Mouse (Mus musculus) midbrain, embryonic 14.5 days (tissue): Measurements from ENCODE around the gene Exog. TPM values are rescaled to one million over a fixed set of nuclear protein-coding genes. Genes with fewer than 3 reads are reported as not detected.

Experiments
- ATAC-seq: fragments of 200-750 bp; cut with Nextera tagmentation; 2 replicates; pipeline ENCODE4 v1.8.0; 2017; ENCODE audit warnings: moderate number of reproducible peaks, moderate library complexity; ENCODE audit not compliant: low FRiP score, low TSS enrichment
- DNase-seq: peaks from one replicate; pipeline ENCODE4 v3.0.0-alpha.2; 2015
- H3K27ac ChIP-seq: fragments of 300-500 bp; sonication (generic); replicated peaks from 2 replicates; pipeline ENCODE4 v1.5.1; 2014; ENCODE audit warnings: mild to moderate bottlenecking, low read depth, low read length, moderate library complexity
- H3K27me3 ChIP-seq: fragments of 300-500 bp; sonication (generic); 2 replicates; pipeline ENCODE4 v1.6.1; 2014; ENCODE audit warnings: low read length, control low read depth, mixed read lengths; ENCODE audit not compliant: control insufficient read depth, insufficient read depth
- H3K36me3 ChIP-seq: fragments of 300-500 bp; sonication (generic); 2 replicates; pipeline ENCODE4 v1.6.1; 2014; ENCODE audit warnings: low read length, control low read depth; ENCODE audit not compliant: control insufficient read depth, insufficient read depth
- H3K4me1 ChIP-seq: fragments of 300-500 bp; sonication (generic); 2 replicates; pipeline ENCODE4 v1.6.1; 2014; ENCODE audit warnings: mild to moderate bottlenecking, antibody characterized with exemption, low read length, control low read depth; ENCODE audit not compliant: control insufficient read depth, insufficient read depth
- H3K4me2 ChIP-seq: fragments of 300-500 bp; sonication (generic); 2 replicates; pipeline ENCODE4 v1.6.1; 2014; ENCODE audit warnings: mild to moderate bottlenecking, low read length, moderate library complexity
- H3K4me3 ChIP-seq: fragments of 300-500 bp; sonication (generic); replicated peaks from 2 replicates; pipeline ENCODE4 v1.5.1; 2014; ENCODE audit warnings: low read depth, low read length
- H3K9ac ChIP-seq: fragments of 300-500 bp; sonication (generic); replicated peaks from 2 replicates; pipeline ENCODE4 v1.6.1; 2014; ENCODE audit warnings: mild to moderate bottlenecking, low read length, moderate library complexity
- H3K9me3 ChIP-seq: fragments of 300-500 bp; sonication (generic); 2 replicates; pipeline ENCODE4 v1.6.1; 2016; ENCODE audit warnings: low read length, control low read depth, mixed read lengths; ENCODE audit not compliant: control insufficient read depth
- WGBS: fragments of 180-500 bp; shearing (Covaris S2); extraction: QIAGEN DNeasy Blood & Tissue Kit; methylation state at CpG from one replicate; pipeline ENCODE4 v1.1.7; 2014; 5-methylcytosine and 5-hydroxymethylcytosine counted together
- polyA plus RNA-seq: library from polyadenylated mRNA; unstranded; fragments of >200 nt; fragmentation: Nextera tagmentation; extraction: Ambion mirVana; gene quantifications from 2 replicates; pipeline ENCODE4 v1.2.1, GENCODE M21; 2014

Exog gene
- polyA plus RNA-seq, 1 experiment from 2014 or later = 56.0 TPM

GRCm38 (mm10) chr9:119503613-119504012 lies 58.9 kb downstream of the Exog start:
- Histone ChIP-seq H3K27ac (no peak overlapping the region), H3K4me2 (no peak overlapping the region), H3K4me3 (no peak overlapping the region), H3K9ac (no peak overlapping the region), H3K27me3 (no peaks in the 10 kb centered on the region), H3K9me3 (peaks cover 5% of the 10 kb centered on the region; the same call in 1 of the 2 replicates), H3K36me3 (no peaks in the 10 kb centered on the region), H3K4me1 (no peaks in the 10 kb centered on the region)
- DNase-seq = no peak
- WGBS = 94% methylated on average over 9 of the region's 9 CpGs
- ATAC-seq = no peak

- ATAC-seq (no peak), DNase-seq (no peak)
- WGBS = 71% methylated on average over 11 of the region's 11 CpGs
Measured at GRCm38 (mm10) chr9:119504981-119505658, 60.4 kb downstream of the Exog start.

GRCm38 (mm10) chr9:119510902-119511301 lies 66.2 kb downstream of the Exog start:
- H3K4me3 ChIP-seq = no peak overlapping the region
- no peaks in the 10 kb centered on the region for H3K4me1 ChIP-seq
- no peak overlapping the region for H3K27ac ChIP-seq
- no peak for ATAC-seq
- no peaks in the 10 kb centered on the region for H3K36me3 ChIP-seq
- H3K27me3 ChIP-seq = peaks cover 27% of the 10 kb centered on the region; the same call in 1 of the 2 replicates
- H3K9me3 ChIP-seq = peaks cover 5% of the 10 kb centered on the region; the same call in 1 of the 2 replicates
- H3K4me2 ChIP-seq = no peak overlapping the region
- 73% methylated on average over 6 of the region's 6 CpGs for WGBS
- H3K9ac ChIP-seq = no peak overlapping the region
- DNase-seq = peak; percentile 12

More at GRCm38 (mm10) chr9:119504981-119505658, 60.4 kb downstream of the Exog start:
- no peaks in the 10 kb centered on the region for H3K27me3 ChIP-seq
- H3K27ac ChIP-seq = no peak overlapping the region
- H3K36me3 ChIP-seq = no peaks in the 10 kb centered on the region
- peaks cover 5% of the 10 kb centered on the region; the same call in 1 of the 2 replicates for H3K9me3 ChIP-seq
- H3K9ac ChIP-seq = no peak overlapping the region
- H3K4me2 ChIP-seq = no peak overlapping the region
- no peak overlapping the region for H3K4me3 ChIP-seq
- no peaks in the 10 kb centered on the region for H3K4me1 ChIP-seq

- Histone ChIP-seq H3K4me2 (no peak overlapping the region), H3K27me3 (peaks cover 45% of the 10 kb centered on the region; the same call in 1 of the 2 replicates), H3K4me1 (peaks cover 4% of the 10 kb centered on the region; the same call in 1 of the 2 replicates), H3K27ac (no peak overlapping the region), H3K9ac (no peak overlapping the region), H3K9me3 (no peaks in the 10 kb centered on the region), H3K36me3 (no peaks in the 10 kb centered on the region), H3K4me3 (no peak overlapping the region)
- DNase-seq = no peak
- 86% methylated on average over 9 of the region's 9 CpGs for WGBS
- ATAC-seq = no peak
Measured at GRCm38 (mm10) chr9:119512993-119513392, 68.2 kb downstream of the Exog start.

- WGBS = 87% methylated on average over 8 of the region's 8 CpGs
Measured at GRCm38 (mm10) chr9:119513816-119514215, 69.1 kb downstream of the Exog start.

GRCm38 (mm10) chr9:119514986-119515385 lies 70.2 kb downstream of the Exog start:
- no peaks in the 10 kb centered on the region for H3K36me3 ChIP-seq
- H3K9me3 ChIP-seq = no peaks in the 10 kb centered on the region
- no peak overlapping the region for H3K4me3 ChIP-seq
- peaks cover 4% of the 10 kb centered on the region; the same call in 1 of the 2 replicates for H3K4me1 ChIP-seq
- DNase-seq (no peak), ATAC-seq (no peak)
- WGBS = 88% methylated on average over 8 of the region's 8 CpGs
- no peak overlapping the region for H3K27ac ChIP-seq
- peaks cover 64% of the 10 kb centered on the region for H3K27me3 ChIP-seq
- no peak overlapping the region for H3K9ac ChIP-seq
- H3K4me2 ChIP-seq = no peak overlapping the region

More at GRCm38 (mm10) chr9:119513816-119514215, 69.1 kb downstream of the Exog start:
- no peak for DNase-seq
- Histone ChIP-seq H3K9ac (no peak overlapping the region), H3K4me1 (peaks cover 4% of the 10 kb centered on the region; the same call in 1 of the 2 replicates), H3K4me3 (no peak overlapping the region), H3K9me3 (no peaks in the 10 kb centered on the region), H3K36me3 (no peaks in the 10 kb centered on the region), H3K4me2 (no peak overlapping the region), H3K27ac (no peak overlapping the region), H3K27me3 (peaks cover 53% of the 10 kb centered on the region; the same call in 1 of the 2 replicates)
- ATAC-seq = no peak

Other genes starting within 250 kb of the Exog start
- 0.12 TPM in 1 of 2 replicates, not detected in the other for gene Slc22a13, start 235.8 kb upstream of the Exog start, polyA plus RNA-seq
- 13.0 and 18.2 TPM in 2 replicates for gene Oxsr1, start 122.5 kb upstream of the Exog start, polyA plus RNA-seq
- 85.4 and 92.0 TPM in 2 replicates for gene Acaa1a, start 105.3 kb upstream of the Exog start, polyA plus RNA-seq
- 3.4 and 5.6 TPM in 2 replicates for gene Myd88, start 103.5 kb upstream of the Exog start, polyA plus RNA-seq
- gene Xylb, start 87.6 kb upstream of the Exog start, polyA plus RNA-seq = 1.5 and 2.4 TPM in 2 replicates
- not detected in 2 replicates for gene Slc22a14, start 79.4 kb upstream of the Exog start, polyA plus RNA-seq
- gene Acvr2b, start 42.8 kb upstream of the Exog start, polyA plus RNA-seq = 69.3 and 69.9 TPM in 2 replicates
- gene Scn5a, start 134.1 kb downstream of the Exog start, polyA plus RNA-seq = 0.11 and 0.32 TPM in 2 replicates